Mouse (Mus musculus) Muller cell, postnatal 12 days (primary cell): ENCODE results near the gene 1600014C23Rik.

ENCODE experiments used
- DNase-seq: peaks from one replicate; pipeline ENCODE4 v3.0.0-alpha.2; 2015; ENCODE audit errors: inconsistent ontology term

The 1600014C23Rik gene

GRCm38 (mm10) chr17:45689120-45689519, 44.5 kb downstream of the 1600014C23Rik start:
- no peak for DNase-seq

- peak; percentile 59 for DNase-seq
Measured at GRCm38 (mm10) chr17:45686716-45687115, 46.9 kb downstream of the 1600014C23Rik start, which contains the start of gene Tmem63b. Tmem63b (minus strand) TSS chr17:45686905.

GRCm38 (mm10) chr17:45686093-45686619, 47.5 kb downstream of the 1600014C23Rik start, which contains the start of gene Mrpl14:
Mrpl14 (plus strand) TSS chr17:45686322.
- DNase-seq, result peak; percentile 96

- DNase-seq, result peak; percentile 72
Measured at GRCm38 (mm10) chr17:45685171-45686092, 48.2 kb downstream of the 1600014C23Rik start.

- DNase-seq, result no peak
Measured at GRCm38 (mm10) chr17:45684667-45685131, 48.9 kb downstream of the 1600014C23Rik start.
